Mouse (Mus musculus) midbrain, embryonic 13.5 days (tissue): ENCODE data around the gene 2700081O15Rik. TPM values are rescaled to one million over a fixed set of nuclear protein-coding genes. Genes with fewer than 3 reads are reported as not detected.
"Not testable (repeated sequence)": the region's sequence is repeated elsewhere in the genome, so short reads cannot be mapped to it uniquely, and the experiment has no call there.

Experiments
- ATAC-seq: fragments of 200-750 bp; cut with Nextera tagmentation; 2 replicates; pipeline ENCODE4 v1.8.0; 2017; ENCODE audit warnings: mild to moderate bottlenecking, moderate TSS enrichment, moderate library complexity
- H3K27ac ChIP-seq: fragments of 300-500 bp; sonication (generic); 2 replicates; pipeline ENCODE4 v1.5.1; 2015; ENCODE audit warnings: inconsistent platforms, mild to moderate bottlenecking, moderate library complexity
- H3K27me3 ChIP-seq: fragments of 300-500 bp; sonication (generic); 2 replicates; pipeline ENCODE4 v1.6.1; 2015; ENCODE audit warnings: mild to moderate bottlenecking, inconsistent platforms
- H3K36me3 ChIP-seq: fragments of 300-500 bp; sonication (generic); 2 replicates; pipeline ENCODE4 v1.6.1; 2015; ENCODE audit warnings: mild to moderate bottlenecking, inconsistent platforms
- H3K4me1 ChIP-seq: fragments of 300-500 bp; sonication (generic); replicated peaks from 2 replicates; pipeline ENCODE4 v1.6.1; 2015; ENCODE audit warnings: inconsistent platforms
- H3K4me2 ChIP-seq: fragments of 300-500 bp; sonication (generic); replicated peaks from 2 replicates; pipeline ENCODE4 v1.6.1; 2015; ENCODE audit warnings: moderate library complexity, mild to moderate bottlenecking, inconsistent platforms
- H3K4me3 ChIP-seq: fragments of 300-500 bp; sonication (generic); replicated peaks from 2 replicates; pipeline ENCODE4 v1.5.1; 2015; ENCODE audit warnings: mild to moderate bottlenecking, inconsistent platforms
- H3K9ac ChIP-seq: fragments of 300-500 bp; sonication (generic); replicated peaks from 2 replicates; pipeline ENCODE4 v1.6.1; 2015; ENCODE audit warnings: mild to moderate bottlenecking, inconsistent platforms
- H3K9me3 ChIP-seq: fragments of 300-500 bp; sonication (generic); 2 replicates; pipeline ENCODE4 v1.6.1; 2016; ENCODE audit warnings: mild to moderate bottlenecking, inconsistent platforms
- WGBS: fragments of 180-500 bp; shearing (Covaris S2); methylation state at CpG from one replicate; pipeline ENCODE4 v1.1.7; 2015; 5-methylcytosine and 5-hydroxymethylcytosine counted together
- polyA plus RNA-seq: library from polyadenylated mRNA; unstranded; fragments of >200 nt; fragmentation: Nextera tagmentation; extraction: Ambion mirVana; gene quantifications from 2 replicates; pipeline ENCODE4 v1.2.1, GENCODE M21; 2015

Gene 2700081O15Rik
- polyA plus RNA-seq, 1 experiment from 2014 or later, result 17.5 TPM

- H3K27ac ChIP-seq, H3K9me3 ChIP-seq, H3K4me3 ChIP-seq, H3K27me3 ChIP-seq, H3K4me1 ChIP-seq, H3K4me2 ChIP-seq, H3K9ac ChIP-seq, H3K36me3 ChIP-seq, ATAC-seq: not testable (repeated sequence)
- WGBS, result 46% methylated on average over 24 of the region's 24 CpGs
Measured at GRCm38 (mm10) chr19:7398898-7399297, 18.5 kb upstream of the 2700081O15Rik start.

- H3K9ac ChIP-seq, result no peak overlapping the region
- no peaks in the 10 kb centered on the region for H3K4me1 ChIP-seq
- no peak overlapping the region for H3K4me2 ChIP-seq
- H3K27me3 ChIP-seq, result no peaks in the 10 kb centered on the region
- no peaks in the 10 kb centered on the region for H3K36me3 ChIP-seq
- no peak overlapping the region for H3K4me3 ChIP-seq
- no peaks in the 10 kb centered on the region for H3K9me3 ChIP-seq
- no peak overlapping the region for H3K27ac ChIP-seq
- WGBS, result 84% methylated on average over 11 of the region's 11 CpGs
- ATAC-seq, result no peak
Measured at GRCm38 (mm10) chr19:7400635-7401034, 16.8 kb upstream of the 2700081O15Rik start.

- 84% methylated on average over 9 of the region's 9 CpGs for WGBS
- Histone ChIP-seq H3K27me3 (no peaks in the 10 kb centered on the region), H3K36me3 (no peaks in the 10 kb centered on the region), H3K27ac (no peak overlapping the region), H3K4me1 (no peaks in the 10 kb centered on the region), H3K4me2 (no peak overlapping the region), H3K4me3 (no peak overlapping the region), H3K9me3 (no peaks in the 10 kb centered on the region), H3K9ac (no peak overlapping the region)
- ATAC-seq, result no peak
Measured at GRCm38 (mm10) chr19:7404623-7405229, 12.7 kb upstream of the 2700081O15Rik start.

GRCm38 (mm10) chr19:7412361-7412760 is 5.1 kb upstream of the 2700081O15Rik start:
- no peaks in the 10 kb centered on the region for H3K27me3 ChIP-seq
- no peaks in the 10 kb centered on the region for H3K9me3 ChIP-seq
- no peak for ATAC-seq
- H3K4me3 ChIP-seq, result no peak overlapping the region
- H3K27ac ChIP-seq, result no peak overlapping the region
- 69% methylated on average over 2 of the region's 2 CpGs for WGBS
- H3K4me2 ChIP-seq, result no peak overlapping the region
- no peak overlapping the region for H3K9ac ChIP-seq
- no peaks in the 10 kb centered on the region for H3K36me3 ChIP-seq
- peaks cover 12% of the 10 kb centered on the region for H3K4me1 ChIP-seq

GRCm38 (mm10) chr19:7415916-7416833 is 1.2 kb upstream of the 2700081O15Rik start:
- H3K27me3 ChIP-seq, result no peaks in the 10 kb centered on the region
- no peaks in the 10 kb centered on the region for H3K9me3 ChIP-seq
- H3K4me1 ChIP-seq, result peaks cover 37% of the 10 kb centered on the region
- H3K27ac ChIP-seq, result peak overlapping the region; percentile 99
- H3K9ac ChIP-seq, result peak overlapping the region; percentile 89
- H3K36me3 ChIP-seq, result peaks cover 9% of the 10 kb centered on the region
- ATAC-seq, result peak; percentile 1; the same call in 1 of the 2 replicates
- 29% methylated on average over 22 of the region's 22 CpGs for WGBS
- H3K4me3 ChIP-seq, result peak overlapping the region; percentile 82
- peak overlapping the region; percentile 70 for H3K4me2 ChIP-seq

- no peaks in the 10 kb centered on the region for H3K9me3 ChIP-seq
- H3K27ac ChIP-seq, result peak overlapping the region; percentile 99
- H3K4me3 ChIP-seq, result peak overlapping the region; percentile 82
- peak; percentile 74 for ATAC-seq
- H3K9ac ChIP-seq, result peak overlapping the region; percentile 89
- H3K4me1 ChIP-seq, result peaks cover 57% of the 10 kb centered on the region
- H3K36me3 ChIP-seq, result peaks cover 28% of the 10 kb centered on the region
- WGBS, result under 1% methylated on average over 45 of the region's 59 CpGs
- no peaks in the 10 kb centered on the region for H3K27me3 ChIP-seq
- peak overlapping the region; percentile 70 for H3K4me2 ChIP-seq
Measured at GRCm38 (mm10) chr19:7417911-7418849, 755 bp downstream of the 2700081O15Rik start.

GRCm38 (mm10) chr19:7419134-7419533 is 1.7 kb downstream of the 2700081O15Rik start:
- H3K4me2 ChIP-seq, result peak overlapping the region; percentile 70
- H3K27me3 ChIP-seq, result no peaks in the 10 kb centered on the region
- WGBS, result 17% methylated on average over 6 of the region's 6 CpGs
- peak overlapping the region; percentile 89 for H3K9ac ChIP-seq
- peak overlapping the region; percentile 99 for H3K27ac ChIP-seq
- ATAC-seq, result no peak
- peak overlapping the region; percentile 82 for H3K4me3 ChIP-seq
- no peaks in the 10 kb centered on the region for H3K9me3 ChIP-seq
- peaks cover 66% of the 10 kb centered on the region for H3K4me1 ChIP-seq
- peaks cover 34% of the 10 kb centered on the region for H3K36me3 ChIP-seq

- H3K9ac ChIP-seq, result peak overlapping the region; percentile 89
- peak overlapping the region; percentile 70 for H3K4me2 ChIP-seq
- 58% methylated on average over 12 of the region's 12 CpGs for WGBS
- H3K4me1 ChIP-seq, result peaks cover 76% of the 10 kb centered on the region
- H3K4me3 ChIP-seq, result peak overlapping the region; percentile 82
- ATAC-seq, result no peak
- H3K36me3 ChIP-seq, result peaks cover 41% of the 10 kb centered on the region
- no peaks in the 10 kb centered on the region for H3K27me3 ChIP-seq
- H3K27ac ChIP-seq, result peak overlapping the region; percentile 99
- no peaks in the 10 kb centered on the region for H3K9me3 ChIP-seq
Measured at GRCm38 (mm10) chr19:7420108-7420507, 2.7 kb downstream of the 2700081O15Rik start.

- Histone ChIP-seq H3K4me1 (peaks cover 76% of the 10 kb centered on the region), H3K4me3 (peak overlapping the region; percentile 82), H3K27ac (peak overlapping the region; percentile 99), H3K9ac (peak overlapping the region; percentile 89), H3K27me3 (no peaks in the 10 kb centered on the region), H3K4me2 (peak overlapping the region; percentile 70), H3K36me3 (peaks cover 47% of the 10 kb centered on the region), H3K9me3 (no peaks in the 10 kb centered on the region)
- no peak for ATAC-seq
- WGBS, result 31% methylated on average over 27 of the region's 27 CpGs
Measured at GRCm38 (mm10) chr19:7420841-7421601, 3.6 kb downstream of the 2700081O15Rik start.

GRCm38 (mm10) chr19:7421602-7422591 is 4.5 kb downstream of the 2700081O15Rik start:
- no peaks in the 10 kb centered on the region for H3K9me3 ChIP-seq
- peaks cover 69% of the 10 kb centered on the region for H3K4me1 ChIP-seq
- peak overlapping the region; percentile 99 for H3K27ac ChIP-seq
- WGBS, result 7% methylated on average over 48 of the region's 48 CpGs
- no peaks in the 10 kb centered on the region for H3K27me3 ChIP-seq
- H3K9ac ChIP-seq, result peak overlapping the region; percentile 89
- ATAC-seq, result peak; percentile 51
- H3K4me2 ChIP-seq, result peak overlapping the region; percentile 70
- H3K36me3 ChIP-seq, result peaks cover 56% of the 10 kb centered on the region
- peak overlapping the region; percentile 82 for H3K4me3 ChIP-seq
